Mouse (Mus musculus): Measurements from ENCODE around the gene Nbl1. TPM values are rescaled to one million over a fixed set of nuclear protein-coding genes. Genes with fewer than 3 reads are reported as not detected.

Nbl1 gene
- polyA plus RNA-seq, 1 experiment = 0.47 TPM

- Histone ChIP-seq H3K4me3 (replicated peaks) (no peak overlapping the region), H3K36me3 (replicated peaks; ENCODE audit: low read length) (no peaks in the 10 kb centered on the region), H3K27me3 (replicated peaks) (peaks cover 95% of the 10 kb centered on the region), H3K9me3 (peaks cover 4% of the 10 kb centered on the region; the same call in 1 of the 2 replicates), H3K4me1 (peaks cover 39% of the 10 kb centered on the region)
- no peak for TF ChIP-seq FLI1 (IDR thresholded peaks at IDR 0.05; ENCODE audit: low read length)
- no peak for TF ChIP-seq GATA1 (IDR thresholded peaks at IDR 0.05; ENCODE audit: borderline replicate concordance, low read length)
Measured at GRCm38 (mm10) chr4:139088982-139089671, 3.7 kb downstream of the Nbl1 start.

- H3K4me3 ChIP-seq (replicated peaks) = no peak overlapping the region
- H3K27me3 ChIP-seq (replicated peaks) = peaks cover 92% of the 10 kb centered on the region
- H3K9me3 ChIP-seq = no peaks in the 10 kb centered on the region
- H3K4me1 ChIP-seq = peaks cover 27% of the 10 kb centered on the region
- TF ChIP-seq FLI1 (IDR thresholded peaks at IDR 0.05; ENCODE audit: low read length) = no peak
- TF ChIP-seq GATA1 (IDR thresholded peaks at IDR 0.05; ENCODE audit: borderline replicate concordance, low read length) = no peak
- H3K36me3 ChIP-seq (replicated peaks; ENCODE audit: low read length) = no peaks in the 10 kb centered on the region
Measured at GRCm38 (mm10) chr4:139086984-139087383, 5.8 kb downstream of the Nbl1 start.

- peaks cover 91% of the 10 kb centered on the region for H3K27me3 ChIP-seq (replicated peaks)
- TF ChIP-seq FLI1 (IDR thresholded peaks at IDR 0.05; ENCODE audit: low read length) (no peak), GATA1 (IDR thresholded peaks at IDR 0.05; ENCODE audit: borderline replicate concordance, low read length) (no peak)
Measured at GRCm38 (mm10) chr4:139086037-139086436, 6.8 kb downstream of the Nbl1 start.

GRCm38 (mm10) chr4:139085337-139085736 is 7.5 kb downstream of the Nbl1 start:
- peaks cover 89% of the 10 kb centered on the region for H3K27me3 ChIP-seq (replicated peaks)

More at GRCm38 (mm10) chr4:139086037-139086436, 6.8 kb downstream of the Nbl1 start:
- Histone ChIP-seq H3K9me3 (no peaks in the 10 kb centered on the region), H3K36me3 (replicated peaks; ENCODE audit: low read length) (no peaks in the 10 kb centered on the region), H3K4me1 (peaks cover 24% of the 10 kb centered on the region), H3K4me3 (replicated peaks) (no peak overlapping the region)

GRCm38 (mm10) chr4:139082790-139083564 is 9.8 kb downstream of the Nbl1 start:
- Histone ChIP-seq H3K9me3 (no peaks in the 10 kb centered on the region), H3K4me1 (peaks cover 16% of the 10 kb centered on the region; the same call in 1 of the 2 replicates), H3K27me3 (replicated peaks) (peaks cover 78% of the 10 kb centered on the region), H3K36me3 (replicated peaks; ENCODE audit: low read length) (no peaks in the 10 kb centered on the region), H3K4me3 (replicated peaks) (no peak overlapping the region)
- TF ChIP-seq GATA1 (IDR thresholded peaks at IDR 0.05; ENCODE audit: borderline replicate concordance, low read length) = no peak
- no peak for TF ChIP-seq FLI1 (IDR thresholded peaks at IDR 0.05; ENCODE audit: low read length)

More at GRCm38 (mm10) chr4:139085337-139085736, 7.5 kb downstream of the Nbl1 start:
- H3K4me1 ChIP-seq = peaks cover 17% of the 10 kb centered on the region
- no peaks in the 10 kb centered on the region for H3K36me3 ChIP-seq (replicated peaks; ENCODE audit: low read length)
- TF ChIP-seq GATA1 (IDR thresholded peaks at IDR 0.05; ENCODE audit: borderline replicate concordance, low read length) (no peak), FLI1 (IDR thresholded peaks at IDR 0.05; ENCODE audit: low read length) (no peak)
- no peaks in the 10 kb centered on the region for H3K9me3 ChIP-seq
- H3K4me3 ChIP-seq (replicated peaks) = no peak overlapping the region

GRCm38 (mm10) chr4:139081270-139081931 is 11.4 kb downstream of the Nbl1 start:
- TF ChIP-seq GATA1 (IDR thresholded peaks at IDR 0.05; ENCODE audit: borderline replicate concordance, low read length) = no peak
- no peak for TF ChIP-seq FLI1 (IDR thresholded peaks at IDR 0.05; ENCODE audit: low read length)
- Histone ChIP-seq H3K4me3 (replicated peaks) (no peak overlapping the region), H3K4me1 (peaks cover 8% of the 10 kb centered on the region; the same call in 1 of the 2 replicates), H3K36me3 (replicated peaks; ENCODE audit: low read length) (no peaks in the 10 kb centered on the region), H3K27me3 (replicated peaks) (peaks cover 77% of the 10 kb centered on the region), H3K9me3 (no peaks in the 10 kb centered on the region)

GRCm38 (mm10) chr4:139080259-139080658 is 12.5 kb downstream of the Nbl1 start:
- Histone ChIP-seq H3K4me1 (peaks cover 11% of the 10 kb centered on the region), H3K27me3 (replicated peaks) (peaks cover 80% of the 10 kb centered on the region), H3K36me3 (replicated peaks; ENCODE audit: low read length) (no peaks in the 10 kb centered on the region), H3K9me3 (no peaks in the 10 kb centered on the region), H3K4me3 (replicated peaks) (no peak overlapping the region)
- TF ChIP-seq GATA1 (IDR thresholded peaks at IDR 0.05; ENCODE audit: borderline replicate concordance, low read length) (no peak), FLI1 (IDR thresholded peaks at IDR 0.05; ENCODE audit: low read length) (no peak)

- Histone ChIP-seq H3K4me3 (replicated peaks) (no peak overlapping the region), H3K4me1 (peaks cover 16% of the 10 kb centered on the region), H3K27me3 (replicated peaks) (peaks cover 80% of the 10 kb centered on the region), H3K9me3 (no peaks in the 10 kb centered on the region), H3K36me3 (replicated peaks; ENCODE audit: low read length) (no peaks in the 10 kb centered on the region)
- TF ChIP-seq GATA1 (IDR thresholded peaks at IDR 0.05; ENCODE audit: borderline replicate concordance, low read length) = no peak
- TF ChIP-seq FLI1 (IDR thresholded peaks at IDR 0.05; ENCODE audit: low read length) = no peak
Measured at GRCm38 (mm10) chr4:139079439-139079838, 13.4 kb downstream of the Nbl1 start.

GRCm38 (mm10) chr4:139078726-139079125 is 14.1 kb downstream of the Nbl1 start:
- Histone ChIP-seq H3K4me3 (replicated peaks) (no peak overlapping the region), H3K4me1 (peaks cover 22% of the 10 kb centered on the region), H3K27me3 (replicated peaks) (peaks cover 83% of the 10 kb centered on the region), H3K9me3 (no peaks in the 10 kb centered on the region), H3K36me3 (replicated peaks; ENCODE audit: low read length) (no peaks in the 10 kb centered on the region)
- TF ChIP-seq FLI1 (IDR thresholded peaks at IDR 0.05; ENCODE audit: low read length) (no peak), GATA1 (IDR thresholded peaks at IDR 0.05; ENCODE audit: borderline replicate concordance, low read length) (no peak)

Data from megakaryocyte, embryonic 14.5 days (primary cell).